ENCODE assay signal across 8 mouse cellular contexts in genomic region chr5:148885821-148886609, GRCm38 (mm10). TPM values are rescaled to one million over a fixed set of nuclear protein-coding genes. Genes with fewer than 3 reads are reported as not detected.
DNase-seq lines count a peak whose midpoint lies in the region; ATAC-seq lines count a peak whose summit lies in the region.

No protein-coding gene starts in this region.

- 39% methylated on average over 22 of the region's 22 CpGs for WGBS in heart, embryonic 16.5 days
- WGBS in forebrain, embryonic 10.5 days = 37% methylated on average over 22 of the region's 22 CpGs

- no peaks in the 10 kb centered on the region for H3K4me1 ChIP-seq in heart, embryonic 16.5 days (ENCODE audit: control insufficient read depth, insufficient read depth, low read length)
- H3K4me1 ChIP-seq in forebrain, embryonic 10.5 days = peaks cover 10% of the 10 kb centered on the region

- no peak overlapping the region for H3K4me3 ChIP-seq in heart, embryonic 16.5 days (ENCODE audit: low read length)
- peak overlapping the region; percentile 34 for H3K4me3 ChIP-seq in forebrain, embryonic 10.5 days

- H3K4me2 ChIP-seq in heart, embryonic 16.5 days (ENCODE audit: low read depth, low read length) = peak overlapping the region; percentile 27; the same call in 1 of the 2 replicates

- DNase-seq in heart, adult 8-10 months (ENCODE audit: low spot score) = no peak
- DNase-seq in forebrain, embryonic 10.5 days (ENCODE audit: extremely low spot score, low spot score) = peak; percentile 71
- peak; percentile 21 to 64 for DNase-seq in kidney, postnatal 25 days
- DNase-seq in lung, postnatal 4 days = peak; percentile 63 to 75
- DNase-seq in right cerebral cortex, postnatal 10 days (ENCODE audit: low spot score in 2 of 2) = no peak
- DNase-seq in right cerebral cortex, adult 2 months (ENCODE audit: low spot score in 2 of 2) = no peak

- H3K36me3 ChIP-seq in heart, embryonic 16.5 days (ENCODE audit: control insufficient read depth, insufficient read depth) = peaks cover 26% of the 10 kb centered on the region
- peaks cover 64% of the 10 kb centered on the region for H3K36me3 ChIP-seq in forebrain, embryonic 10.5 days (replicated peaks)

- no peak overlapping the region for H3K27ac ChIP-seq in heart, embryonic 16.5 days (ENCODE audit: low read length)
- peak overlapping the region; percentile 80 for H3K27ac ChIP-seq in forebrain, embryonic 10.5 days

- no peaks in the 10 kb centered on the region for H3K27me3 ChIP-seq in heart, embryonic 16.5 days (ENCODE audit: control insufficient read depth, insufficient read depth, low read length)
- H3K27me3 ChIP-seq in forebrain, embryonic 10.5 days (ENCODE audit: poor library complexity, severe bottlenecking) = no peaks in the 10 kb centered on the region

- H3K9me3 ChIP-seq in heart, embryonic 16.5 days (replicated peaks; ENCODE audit: control insufficient read depth, low read length) = no peaks in the 10 kb centered on the region; the same call in 1 of the 2 replicates
- H3K9me3 ChIP-seq in forebrain, embryonic 10.5 days = peaks cover 7% of the 10 kb centered on the region; the same call in 1 of the 2 replicates

- peak; percentile 87 for ATAC-seq in heart, embryonic 16.5 days (replicated peaks; ENCODE audit: extremely low read depth, insufficient read depth, low FRiP score)
- no peak for ATAC-seq in megakaryocyte-erythroid progenitor cell, adult 5-6 weeks (replicated peaks; ENCODE audit: low FRiP score, low TSS enrichment, poor library complexity, severe bottlenecking)

- no peak overlapping the region for H3K9ac ChIP-seq in heart, embryonic 16.5 days (ENCODE audit: low read length)

RNA-seq across cellular contexts. Expression of gene Katnal1, which starts 43.1 kb away (rescaled TPM):
- polyA plus RNA-seq in heart, embryonic 16.5 days (2015; fragmentation: Nextera tagmentation; extraction: Ambion mirVana) = 12.4 and 12.7 TPM in 2 replicates
- total RNA-seq in heart, adult 8-10 months (2022) = 10 to 100 TPM in 3 of 4 experiments, 1 to 10 TPM in 1; 8.8 to 12.8 (median 11.6) TPM
- polyA plus RNA-seq in forebrain, embryonic 10.5 days (2016; fragmentation: Nextera tagmentation; extraction: Ambion mirVana) = 19.8 and 22.9 TPM in 2 replicates
- total RNA-seq in megakaryocyte-erythroid progenitor cell, adult 5-6 weeks (2014; fragmentation: Nextera tagmentation) = 13.0 and 19.0 TPM in 2 replicates
- total RNA-seq in megakaryocyte-erythroid progenitor cell, adult 5-6 weeks (2017) = 11.2 and 23.9 TPM in 2 replicates

Comparison
In these comparisons a context has a peak if more than half of its experiments do, and no peak if none do; other contexts are left out.
1. DNase-seq: peak in forebrain, embryonic 10.5 days (single experiment), kidney, postnatal 25 days (2 of 2) and lung, postnatal 4 days (2 of 2); none in heart, adult 8-10 months (single experiment), right cerebral cortex, postnatal 10 days (0 of 2) and right cerebral cortex, adult 2 months (0 of 2).